Mouse (Mus musculus): ENCODE results near the gene Brd3. TPM values are rescaled to one million over a fixed set of nuclear protein-coding genes. Genes with fewer than 3 reads are reported as not detected.

Brd3 gene
- 36.8 to 45.3 TPM (median 38.6 TPM) in 4 replicates for total RNA-seq (2023; ENCODE audit: inconsistent age)

GRCm38 (mm10) chr2:27507562-27507961, at the start of gene Brd3:
Gene Brd3, minus strand, starts transcription at chr2:27507662.

GRCm38 (mm10) chr2:27514639-27515328, 7.3 kb upstream of the Brd3 start, which contains the start of gene Wdr5:
Gene Wdr5, plus strand, starts transcription at chr2:27515157.

GRCm38 (mm10) chr2:27441767-27442707, 65.4 kb downstream of the Brd3 start, which contains the start of gene Brd3os:
Gene Brd3os, plus strand, starts transcription at chr2:27442324.

GRCm38 (mm10) chr2:27426855-27427457, 80.5 kb downstream of the Brd3 start, which contains the start of gene Vav2:
Gene Vav2, minus strand, starts transcription at chr2:27427033.

Other genes with a start within 250 kb of the Brd3 start
- gene Vav2, start 80.6 kb downstream of the Brd3 start, total RNA-seq (2023; ENCODE audit: inconsistent age), result 145 to 159 TPM (median 155 TPM) in 4 replicates
- gene Brd3os, start 65.3 kb downstream of the Brd3 start, total RNA-seq (2023; ENCODE audit: inconsistent age), result 0.27 to 0.35 TPM in 2 of 4 replicates, not detected in the others
- gene Wdr5, start 7.5 kb upstream of the Brd3 start, total RNA-seq (2023; ENCODE audit: inconsistent age), result 34.4 to 45.0 TPM (median 41.5 TPM) in 4 replicates
- gene Rxra, start 168.8 kb upstream of the Brd3 start, total RNA-seq (2023; ENCODE audit: inconsistent age), result 1.7 to 2.9 TPM (median 2.6 TPM) in 4 replicates

Measured in B cell, adult (primary cell).